Mouse (Mus musculus) E14TG2a.4 (cell line): ENCODE measurements around the gene Mcub.

ENCODE experiments used
- CTCF ChIP-seq: conservative IDR thresholded peaks from 2 replicates; pipeline ENCODE4 v1.5.1; 2014; ENCODE audit warnings: low read length
- NANOG ChIP-seq: IDR thresholded peaks from 2 replicates; pipeline ENCODE4 v1.6.1; 2014; ENCODE audit warnings: borderline replicate concordance, low read length, mixed read lengths
- POU5F1 ChIP-seq: IDR thresholded peaks from 2 replicates; pipeline ENCODE4 v1.6.1; 2014; ENCODE audit warnings: low read length, borderline replicate concordance

DNA sequence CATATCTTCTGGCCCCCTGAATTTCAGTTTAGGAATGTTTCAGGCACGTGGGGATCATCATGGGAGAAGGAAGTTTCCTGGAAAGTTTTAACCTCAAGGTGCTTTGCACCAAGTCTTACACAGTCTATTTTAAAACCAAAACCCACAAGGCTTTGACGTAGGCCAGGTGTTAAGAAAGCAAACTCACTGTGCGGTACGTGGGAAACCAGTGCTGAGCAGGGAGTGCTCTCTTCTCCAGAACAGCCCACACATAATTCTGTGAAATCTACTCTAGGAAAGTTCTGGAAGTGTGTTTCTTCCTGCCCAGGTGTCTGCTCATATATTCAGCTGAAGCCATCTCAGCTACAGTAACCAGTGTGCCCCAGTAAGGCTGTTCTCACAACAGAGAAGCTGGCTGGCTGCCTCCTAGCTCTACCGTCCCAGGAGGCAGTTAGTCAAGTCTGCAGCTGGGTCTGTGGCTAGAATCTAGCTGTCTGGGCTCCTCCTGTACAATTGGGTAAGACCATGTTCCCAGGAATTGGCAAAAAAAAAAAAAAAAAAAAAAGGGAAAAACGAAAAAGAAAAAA lies 39.7 kb downstream of the Mcub start:
- TF ChIP-seq CTCF = no peak
- no peak for TF ChIP-seq POU5F1
- TF ChIP-seq NANOG = no peak
